Mouse (Mus musculus): ENCODE results near the gene Lrrc25.
A peak's percentile ranks its signal among the peaks of the same experiment; 100 is the strongest.
"Not testable (repeated sequence)": the region's sequence is repeated elsewhere in the genome, so short reads cannot be mapped to it uniquely, and the experiment has no call there.

The Lrrc25 gene

DNA sequence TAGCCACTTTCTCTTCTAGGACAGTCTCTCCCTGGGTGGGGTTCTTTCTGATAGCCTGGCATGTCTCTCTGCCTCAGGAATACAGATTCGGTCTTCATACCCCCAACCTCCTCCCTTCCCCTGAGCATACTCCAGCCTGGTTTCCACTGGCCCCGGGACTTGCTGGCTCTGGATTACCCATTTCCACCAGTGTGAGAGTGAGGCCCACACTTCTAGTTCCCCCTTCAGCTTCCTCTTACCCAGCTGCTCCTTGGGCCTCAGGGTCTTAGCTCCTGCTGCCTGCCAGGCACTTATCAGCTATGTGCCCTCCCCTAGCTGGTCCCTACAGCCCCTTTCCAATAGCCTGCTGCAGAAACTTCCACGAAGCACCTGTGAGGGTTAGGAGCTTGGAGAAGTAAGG, at the start of gene Lrrc25:
Gene Lrrc25 (plus strand): TSS at position 262 of the 400 bp plus-strand sequence.
- DNase-seq (ENCODE audit: low read depth, low spot score) = no peak

DNA sequence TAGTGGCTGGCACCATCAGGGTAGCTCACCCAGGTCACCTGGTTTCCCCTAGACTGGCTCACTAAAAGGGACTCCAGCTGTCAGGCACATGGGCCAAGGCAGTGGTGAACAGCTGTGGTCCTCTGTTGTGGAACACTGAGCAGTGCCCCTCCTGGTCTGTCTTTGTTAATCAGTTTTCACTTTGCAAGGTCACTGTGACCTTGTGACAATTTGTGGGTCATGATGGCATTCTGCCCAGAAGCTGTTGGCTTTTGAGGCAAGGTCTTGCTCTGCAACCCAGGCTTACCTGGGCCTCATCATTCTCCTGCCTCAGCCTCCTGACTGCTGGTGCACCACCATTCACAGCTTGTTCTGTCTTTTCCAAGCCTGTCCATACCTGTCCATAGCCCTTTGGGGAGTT, 45.6 kb upstream of the Lrrc25 start:
- no peak for DNase-seq (ENCODE audit: low read depth, low spot score)

DNA sequence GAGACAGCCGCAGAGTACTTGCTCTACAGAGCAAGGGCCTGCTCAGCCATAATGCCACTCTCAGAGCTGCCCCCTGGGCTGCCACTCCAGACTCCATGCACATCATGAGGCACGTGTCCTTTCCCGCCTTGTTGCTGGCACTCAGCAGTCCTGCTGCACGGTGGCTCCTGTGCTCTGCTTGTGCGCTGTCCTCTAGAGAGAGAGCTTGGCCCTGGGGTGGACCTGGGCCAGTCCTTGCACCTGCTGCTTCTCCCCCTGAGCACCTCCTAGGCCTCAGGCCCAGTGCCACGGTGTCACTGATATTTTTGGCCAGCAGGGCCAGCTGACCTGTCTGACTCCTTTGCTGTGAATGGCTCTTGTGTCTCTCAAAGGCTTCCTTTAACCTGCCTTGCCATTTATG, 45.0 kb upstream of the Lrrc25 start:
- no peak for DNase-seq (ENCODE audit: low read depth, low spot score)

DNA sequence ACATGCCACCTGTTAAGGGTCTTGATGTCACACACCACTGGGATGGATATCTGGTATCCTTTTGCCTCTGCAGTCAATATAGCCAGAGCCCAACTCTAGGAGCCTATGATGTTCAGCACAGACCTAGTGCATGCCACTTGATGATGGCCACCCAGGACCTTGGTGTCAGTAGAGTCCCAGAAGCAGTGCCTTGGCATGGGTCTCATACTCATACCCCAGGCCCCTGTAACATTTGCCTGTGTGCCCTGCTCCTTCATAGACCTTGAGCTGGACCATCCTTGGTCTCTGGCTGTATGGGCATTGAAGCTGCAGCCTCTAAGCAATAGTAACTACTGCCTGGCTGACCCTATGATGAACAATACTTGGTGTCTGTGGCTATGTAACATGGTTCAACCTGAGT, 41.7 kb upstream of the Lrrc25 start:
- no peak for DNase-seq (ENCODE audit: low read depth, low spot score)

- DNase-seq (ENCODE audit: low read depth, low spot score) = peak; percentile 32
Observed at GRCm38 (mm10) chr8:70574915-70575314, 41.0 kb upstream of the Lrrc25 start.

- DNase-seq (ENCODE audit: low read depth, low spot score) = no peak
Observed at GRCm38 (mm10) chr8:70577207-70577606, 38.7 kb upstream of the Lrrc25 start.

GRCm38 (mm10) chr8:70583476-70584387, 32.2 kb upstream of the Lrrc25 start:
- no peak for DNase-seq (ENCODE audit: low read depth, low spot score)

GRCm38 (mm10) chr8:70584606-70585257, 31.2 kb upstream of the Lrrc25 start:
- no peak for DNase-seq (ENCODE audit: low read depth, low spot score)

DNA sequence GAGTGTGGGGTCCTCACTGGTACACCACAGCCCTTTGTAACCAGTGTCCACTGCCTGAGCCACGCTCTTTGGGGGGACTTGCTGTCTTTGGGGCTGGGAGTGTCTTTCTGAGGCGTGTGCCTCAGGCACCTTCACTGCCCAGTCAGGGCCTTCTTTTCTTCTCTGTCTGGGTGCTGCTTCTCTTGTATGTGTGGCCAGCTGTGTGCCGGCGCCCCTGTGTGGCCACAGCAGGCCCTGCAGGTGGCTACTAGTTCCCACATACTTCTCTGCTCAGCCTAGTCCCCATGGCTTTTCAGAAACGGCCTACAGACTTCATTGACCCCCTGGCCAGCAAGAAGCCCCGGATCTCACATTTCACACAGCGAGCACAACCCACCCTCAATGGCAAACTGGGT, 30.7 kb upstream of the Lrrc25 start:
- peak; percentile 78 for DNase-seq (ENCODE audit: low read depth, low spot score)

GRCm38 (mm10) chr8:70587955-70588354, 28.0 kb upstream of the Lrrc25 start:
- not testable (repeated sequence) for DNase-seq (ENCODE audit: low read depth, low spot score)

DNA sequence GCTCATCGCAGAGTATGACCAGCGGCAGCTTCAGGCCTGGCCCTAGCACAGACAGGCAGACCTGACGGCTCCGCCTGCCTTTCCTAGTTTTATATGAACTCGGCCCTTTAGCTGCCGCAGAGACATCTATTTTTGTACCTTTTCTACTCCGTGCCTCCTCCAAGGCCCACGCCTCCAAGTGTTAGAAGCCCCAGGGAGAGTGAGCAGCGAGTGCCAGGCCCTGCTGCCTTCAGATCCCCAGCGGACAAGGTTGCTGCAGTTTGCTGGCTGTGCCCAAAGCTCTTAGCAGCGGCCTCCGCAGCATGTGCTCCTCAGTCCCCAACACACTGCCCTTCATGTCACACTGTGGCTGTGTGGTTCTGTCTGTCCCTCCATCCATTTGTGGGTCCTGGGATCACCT, 24.4 kb upstream of the Lrrc25 start:
- DNase-seq (ENCODE audit: low read depth, low spot score) = no peak

GRCm38 (mm10) chr8:70593173-70593572, 22.8 kb upstream of the Lrrc25 start:
- no peak for DNase-seq (ENCODE audit: low read depth, low spot score)

DNA sequence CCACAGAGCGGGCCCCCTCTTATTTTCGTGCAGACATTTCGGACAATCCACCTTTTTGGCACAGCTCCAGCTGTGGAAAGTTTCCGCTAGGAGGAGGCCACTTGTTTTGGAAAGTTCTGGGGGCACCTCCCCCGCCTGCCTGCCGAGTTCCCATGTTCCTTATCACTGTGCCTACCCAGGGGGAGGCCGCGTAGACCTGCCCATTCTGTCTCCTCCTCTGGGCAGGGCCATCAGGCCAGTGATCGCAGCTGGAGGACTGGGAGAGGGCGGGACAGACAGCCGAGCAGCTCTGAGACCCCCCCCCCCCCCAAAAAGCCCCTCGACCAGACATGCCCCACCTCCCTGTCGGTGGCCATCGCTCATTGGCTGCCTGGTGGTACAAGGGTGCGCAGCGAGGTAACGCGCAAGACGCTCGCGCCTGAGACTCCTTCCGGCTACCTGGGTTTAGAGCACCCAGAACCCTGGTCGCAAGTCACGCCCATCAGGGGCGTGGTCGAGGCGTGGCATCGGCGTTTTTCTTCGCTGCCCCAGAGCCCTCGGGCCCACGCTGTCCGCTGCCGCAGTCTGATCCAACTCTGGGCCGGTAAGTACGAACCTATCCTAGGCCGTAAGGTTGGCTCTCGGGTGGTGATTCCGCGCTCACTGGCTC, 21.9 kb upstream of the Lrrc25 start, which contains the start of gene Isyna1:
Gene Isyna1 (plus strand): TSS at position 413 of the 649 bp plus-strand sequence.
- DNase-seq (ENCODE audit: low read depth, low spot score) = peak; percentile 95

GRCm38 (mm10) chr8:70594621-70595564, 21.1 kb upstream of the Lrrc25 start:
- DNase-seq (ENCODE audit: low read depth, low spot score) = peak; percentile 58

- no peak for DNase-seq (ENCODE audit: low read depth, low spot score)
Observed at GRCm38 (mm10) chr8:70595811-70596210, 20.1 kb upstream of the Lrrc25 start.

DNA sequence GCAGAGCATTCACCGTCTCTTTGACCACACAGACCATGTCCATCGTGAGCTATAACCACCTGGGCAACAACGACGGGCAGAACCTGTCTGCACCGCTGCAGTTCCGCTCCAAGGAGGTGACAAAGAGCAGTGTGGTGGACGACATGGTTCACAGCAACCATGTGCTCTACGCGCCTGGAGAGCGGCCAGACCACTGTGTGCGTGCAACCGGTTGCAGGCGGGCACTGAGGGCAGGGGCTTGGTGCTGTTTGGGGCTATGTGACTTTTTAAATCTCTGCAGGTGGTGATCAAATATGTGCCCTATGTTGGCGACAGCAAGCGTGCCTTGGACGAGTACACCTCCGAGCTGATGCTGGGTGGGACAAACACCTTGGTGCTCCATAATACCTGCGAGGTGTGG, 19.7 kb upstream of the Lrrc25 start:
- DNase-seq (ENCODE audit: low read depth, low spot score) = no peak

DNA sequence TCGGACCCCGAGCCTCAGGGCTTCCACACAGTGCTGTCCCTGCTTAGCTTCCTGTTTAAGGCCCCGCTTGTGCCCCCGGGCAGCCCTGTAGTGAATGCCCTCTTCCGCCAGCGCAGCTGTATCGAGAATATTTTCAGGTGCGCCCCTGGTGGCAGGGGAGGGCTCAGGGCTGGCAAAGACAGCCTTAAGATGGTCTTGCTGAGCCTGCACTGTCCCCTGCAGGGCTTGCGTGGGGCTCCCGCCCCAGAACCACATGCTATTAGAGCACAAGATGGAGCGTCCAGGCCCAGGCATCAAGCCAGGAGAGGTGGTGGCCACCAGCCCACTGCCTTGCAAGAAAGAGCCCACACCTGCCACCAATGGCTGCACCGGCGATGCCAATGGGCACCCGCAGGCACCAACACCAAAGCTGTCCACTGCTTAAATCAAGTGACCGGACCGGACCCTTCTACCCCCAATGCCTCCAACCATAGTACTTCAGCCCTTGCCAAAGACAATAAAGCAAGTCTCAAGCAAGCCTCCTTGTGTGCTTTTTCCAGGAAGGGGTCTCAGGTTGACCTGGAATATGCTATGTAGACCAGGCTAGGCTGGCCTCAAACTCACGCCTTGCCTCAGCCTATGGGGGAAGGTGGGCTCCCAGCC, 19.1 kb upstream of the Lrrc25 start:
- DNase-seq (ENCODE audit: low read depth, low spot score) = peak; percentile 70

- DNase-seq (ENCODE audit: low read depth, low spot score) = no peak
Observed at GRCm38 (mm10) chr8:70597417-70598272, 18.3 kb upstream of the Lrrc25 start.

GRCm38 (mm10) chr8:70598283-70598682, 17.7 kb upstream of the Lrrc25 start:
- peak; percentile 90 for DNase-seq (ENCODE audit: low read depth, low spot score)

DNA sequence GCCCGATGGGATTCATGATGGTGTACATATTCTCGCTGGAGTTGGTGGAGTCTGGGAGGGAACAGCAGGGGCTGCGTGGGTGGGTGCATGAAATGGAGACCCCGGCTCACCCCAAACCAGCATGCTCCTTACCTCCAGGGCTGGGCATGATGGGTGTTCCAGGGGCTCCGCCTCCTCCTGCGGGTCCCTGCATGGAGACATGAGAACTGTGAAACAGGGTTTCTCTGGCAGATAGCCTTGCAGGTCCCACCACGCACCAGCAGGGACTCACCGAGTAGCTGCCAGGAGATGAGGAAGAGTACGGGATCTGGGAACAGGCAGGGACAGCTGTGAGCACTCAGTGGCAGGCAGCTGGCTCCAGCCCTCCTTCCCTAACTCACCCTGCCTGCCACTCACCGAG, 17.2 kb upstream of the Lrrc25 start:
- peak; percentile 80 for DNase-seq (ENCODE audit: low read depth, low spot score)
